Mouse (Mus musculus) liver, adult 2 months (tissue): ENCODE data around the gene Runx1. TPM values are rescaled to one million over a fixed set of nuclear protein-coding genes. Genes with fewer than 3 reads are reported as not detected.

ENCODE experiments used
- DNase-seq: peaks from one replicate; pipeline ENCODE4 v3.0.0-alpha.2; 2011; ENCODE audit warnings: low read depth, low spot score; ENCODE audit errors: extremely low read depth
- H3K27ac ChIP-seq: fragments of 200-500 bp; replicated peaks from 2 replicates; pipeline ENCODE4 v1.5.1; 2012; ENCODE audit warnings: low read depth, mild to moderate bottlenecking, control low read depth, inconsistent platforms, low read length; ENCODE audit not compliant: insufficient read depth
- H3K27me3 ChIP-seq: fragments of 200-500 bp; 2 replicates; pipeline ENCODE4 v1.6.1; 2012; ENCODE audit warnings: mild to moderate bottlenecking, moderate library complexity, low read length, inconsistent platforms; ENCODE audit not compliant: control insufficient read depth, insufficient read depth
- H3K36me3 ChIP-seq: fragments of 200-500 bp; 2 replicates; pipeline ENCODE4 v1.6.1; 2012; ENCODE audit warnings: low read length, inconsistent platforms; ENCODE audit not compliant: control insufficient read depth, insufficient read depth
- H3K4me1 ChIP-seq: fragments of 200-500 bp; 2 replicates; pipeline ENCODE4 v1.6.1; 2011; ENCODE audit warnings: low read length; ENCODE audit not compliant: control insufficient read depth, insufficient read depth
- H3K4me3 ChIP-seq: fragments of 200-500 bp; 2 replicates; pipeline ENCODE4 v1.5.1; 2011; ENCODE audit warnings: low read depth, mild to moderate bottlenecking, control low read depth, low read length, moderate library complexity; ENCODE audit not compliant: insufficient read depth
- H3K79me2 ChIP-seq: fragments of 200-500 bp; 2 replicates; pipeline ENCODE4 v1.6.1; 2012; ENCODE audit warnings: inconsistent platforms, mild to moderate bottlenecking, low read length, moderate library complexity; ENCODE audit not compliant: control insufficient read depth, insufficient read depth
- H3K9ac ChIP-seq: fragments of 200-500 bp; 2 replicates; pipeline ENCODE4 v1.6.1; 2012; ENCODE audit warnings: low read depth, mild to moderate bottlenecking, control low read depth, inconsistent platforms, low read length
- CTCF ChIP-seq: fragments of 200-500 bp; IDR thresholded peaks from 2 replicates; pipeline ENCODE4 v1.5.1; 2011; ENCODE audit warnings: low read depth, low read length, control low read depth
- POLR2A ChIP-seq: fragments of 200-500 bp; IDR thresholded peaks from 2 replicates; pipeline ENCODE4 v1.6.1; 2011; ENCODE audit warnings: low read length, control low read depth; ENCODE audit not compliant: insufficient read depth; ENCODE audit errors: extremely low read depth
- WGBS: fragments of 180-500 bp; shearing (Covaris S2); methylation state at CpG from one replicate; pipeline ENCODE4 v1.1.7; 2018; 5-methylcytosine and 5-hydroxymethylcytosine counted together
- polyA plus RNA-seq: library from polyadenylated mRNA; depleted of rRNA; stranded (reverse); fragments of >200 nt; gene quantifications from 2 replicates; pipeline ENCODE4 v1.2.3, GENCODE M21; 2012
- total RNA-seq: library from RNA; depleted of rRNA; stranded (reverse); fragments of >200 nt; gene quantifications from 2 replicates; pipeline ENCODE4 v1.2.3, GENCODE M21; 2014

Gene Runx1
- total and polyA plus RNA-seq, 2 experiments = 0.55 to 0.74 TPM

DNA sequence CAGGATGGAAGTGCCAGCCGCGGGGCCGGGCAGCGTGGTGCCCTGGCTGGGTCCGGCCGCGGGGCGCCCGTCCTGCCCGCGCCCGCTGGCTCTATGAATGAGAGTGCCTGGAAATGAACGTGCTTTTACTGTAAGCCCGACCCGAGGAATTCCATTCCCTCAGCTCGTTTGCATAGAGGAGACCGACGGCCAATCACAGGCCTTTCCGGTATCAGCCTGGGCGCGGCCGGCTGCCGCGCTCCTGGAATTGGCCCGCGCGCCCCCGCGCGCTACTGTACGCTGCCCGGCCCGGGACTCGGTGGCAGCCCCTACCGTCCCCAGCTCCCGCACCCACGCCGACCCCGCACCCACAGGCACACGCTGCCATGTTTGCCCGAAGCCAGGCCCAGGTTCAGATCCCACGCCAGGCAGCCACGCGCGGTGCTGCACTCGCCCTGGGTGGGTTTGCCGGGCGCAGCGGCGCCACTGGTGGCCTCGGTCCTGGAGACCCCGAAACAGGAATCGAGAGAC lies 128.7 kb downstream of the Runx1 start:
- Histone ChIP-seq H3K27ac (no peak overlapping the region), H3K27me3 (peaks cover 5% of the 10 kb centered on the region), H3K36me3 (no peaks in the 10 kb centered on the region), H3K4me1 (peaks cover 6% of the 10 kb centered on the region; the same call in 1 of the 2 replicates), H3K9ac (peak overlapping the region; percentile 68), H3K4me3 (peak overlapping the region; percentile 62), H3K79me2 (no peaks in the 10 kb centered on the region)
- WGBS = under 1% methylated on average over 53 of the region's 53 CpGs
- peak; percentile 73 for DNase-seq
- no peak for TF ChIP-seq POLR2A
- no peak for TF ChIP-seq CTCF

DNA sequence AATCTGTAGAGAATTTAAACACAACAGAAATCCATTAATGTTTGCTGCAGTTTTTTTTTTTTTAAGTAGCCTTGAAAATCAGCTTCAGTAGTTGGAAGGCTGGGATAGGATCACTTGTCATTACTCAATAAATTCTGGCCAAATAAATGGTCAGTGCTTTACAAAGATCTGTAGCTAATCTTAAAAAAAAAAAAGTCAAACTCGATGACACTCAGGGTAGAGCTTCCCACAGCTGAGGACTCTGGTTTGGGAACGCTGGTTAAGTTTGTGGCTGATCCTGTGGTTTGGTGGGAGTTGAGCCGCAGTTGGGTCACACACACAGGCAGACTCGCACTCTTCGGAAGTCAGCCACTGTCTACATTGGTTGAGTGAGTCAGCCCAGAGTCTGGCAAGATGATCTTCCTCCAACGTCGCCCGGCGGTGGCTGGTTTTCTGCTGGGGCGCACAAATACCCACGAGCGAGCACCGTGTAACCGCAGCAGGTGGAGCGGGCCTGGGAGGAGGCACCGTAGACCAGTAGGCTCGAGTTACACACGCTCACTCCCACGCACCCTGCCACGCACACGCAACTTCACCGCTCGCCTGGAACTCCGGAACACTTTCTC lies 129.4 kb downstream of the Runx1 start:
- H3K36me3 ChIP-seq = no peaks in the 10 kb centered on the region
- 3% methylated on average over 24 of the region's 24 CpGs for WGBS
- peak overlapping the region; percentile 46 for H3K4me3 ChIP-seq
- TF ChIP-seq POLR2A = no peak
- no peak for TF ChIP-seq CTCF
- H3K4me1 ChIP-seq = peaks cover 6% of the 10 kb centered on the region; the same call in 1 of the 2 replicates
- DNase-seq = no peak
- no peaks in the 10 kb centered on the region for H3K79me2 ChIP-seq
- H3K27ac ChIP-seq = no peak overlapping the region
- 0 out of 2 replicates have a peak overlapping the region, but pooled peaks have one; percentile 19 for H3K9ac ChIP-seq
- H3K27me3 ChIP-seq = peaks cover 5% of the 10 kb centered on the region

DNA sequence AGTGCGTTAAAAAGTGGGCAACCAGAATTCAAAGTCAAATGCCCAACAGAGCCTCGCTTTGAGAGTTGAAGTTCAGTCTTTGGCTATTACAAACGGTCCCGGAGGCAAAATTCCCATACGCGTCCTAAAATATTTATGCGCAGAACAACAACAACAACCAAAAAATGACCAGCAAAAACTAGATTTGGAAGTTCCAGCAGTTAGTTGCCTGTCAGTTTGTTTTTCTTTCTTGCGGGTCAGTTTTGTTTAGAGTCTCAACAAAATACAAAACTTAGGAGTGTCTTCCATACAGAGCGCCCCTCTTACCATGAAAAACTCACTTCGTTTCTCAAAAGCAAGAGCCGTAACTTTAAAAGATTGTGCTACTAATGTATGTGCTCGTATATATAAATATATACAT lies 130.0 kb downstream of the Runx1 start:
- no peaks in the 10 kb centered on the region for H3K79me2 ChIP-seq
- H3K27me3 ChIP-seq = peaks cover 5% of the 10 kb centered on the region
- no peak overlapping the region for H3K9ac ChIP-seq
- peaks cover 6% of the 10 kb centered on the region; the same call in 1 of the 2 replicates for H3K4me1 ChIP-seq
- H3K36me3 ChIP-seq = no peaks in the 10 kb centered on the region
- 17% methylated on average over 12 of the region's 12 CpGs for WGBS
- no peak overlapping the region for H3K4me3 ChIP-seq
- no peak for TF ChIP-seq CTCF
- no peak for TF ChIP-seq POLR2A
- H3K27ac ChIP-seq = no peak overlapping the region
- DNase-seq = no peak

DNA sequence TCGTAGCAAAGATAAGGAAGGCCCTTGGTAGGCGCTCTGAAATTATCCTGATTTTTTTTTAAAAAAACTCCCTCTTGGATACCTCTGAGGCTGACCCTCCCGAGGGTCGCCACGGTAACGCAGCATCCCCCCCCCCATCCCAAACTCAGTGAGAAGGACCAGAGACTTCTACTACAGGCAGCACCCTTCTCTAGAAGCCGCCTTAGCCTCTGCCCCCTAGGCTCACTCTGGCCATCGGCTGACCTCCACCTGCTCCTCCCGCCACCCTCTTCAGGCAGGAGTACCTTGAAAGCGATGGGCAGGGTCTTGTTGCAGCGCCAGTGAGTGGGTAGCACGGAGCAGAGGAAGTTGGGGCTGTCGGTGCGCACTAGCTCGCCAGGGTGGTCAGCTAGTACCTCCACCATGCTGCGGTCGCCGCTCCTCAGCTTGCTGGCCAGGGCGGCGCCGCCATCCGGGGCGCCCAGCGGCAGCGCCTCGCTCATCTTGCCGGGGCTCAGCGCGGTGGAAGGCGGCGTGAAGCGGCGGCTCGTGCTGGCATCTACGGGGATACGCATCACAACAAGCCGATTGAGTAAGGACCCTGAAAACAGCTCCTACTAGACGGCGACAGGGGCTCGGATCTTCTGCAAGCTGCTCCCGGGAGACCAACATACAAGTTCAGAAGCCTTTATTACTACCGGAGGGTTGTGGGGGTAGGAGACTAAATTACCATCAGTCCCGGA lies 130.6 kb downstream of the Runx1 start:
- Histone ChIP-seq H3K27ac (no peak overlapping the region), H3K4me3 (peak overlapping the region; percentile 32; the same call in 1 of the 2 replicates), H3K36me3 (no peaks in the 10 kb centered on the region), H3K9ac (no peak overlapping the region), H3K4me1 (peaks cover 6% of the 10 kb centered on the region; the same call in 1 of the 2 replicates), H3K27me3 (peaks cover 5% of the 10 kb centered on the region), H3K79me2 (no peaks in the 10 kb centered on the region)
- 5% methylated on average over 43 of the region's 43 CpGs for WGBS
- no peak for TF ChIP-seq CTCF
- no peak for TF ChIP-seq POLR2A
- DNase-seq = no peak

DNA sequence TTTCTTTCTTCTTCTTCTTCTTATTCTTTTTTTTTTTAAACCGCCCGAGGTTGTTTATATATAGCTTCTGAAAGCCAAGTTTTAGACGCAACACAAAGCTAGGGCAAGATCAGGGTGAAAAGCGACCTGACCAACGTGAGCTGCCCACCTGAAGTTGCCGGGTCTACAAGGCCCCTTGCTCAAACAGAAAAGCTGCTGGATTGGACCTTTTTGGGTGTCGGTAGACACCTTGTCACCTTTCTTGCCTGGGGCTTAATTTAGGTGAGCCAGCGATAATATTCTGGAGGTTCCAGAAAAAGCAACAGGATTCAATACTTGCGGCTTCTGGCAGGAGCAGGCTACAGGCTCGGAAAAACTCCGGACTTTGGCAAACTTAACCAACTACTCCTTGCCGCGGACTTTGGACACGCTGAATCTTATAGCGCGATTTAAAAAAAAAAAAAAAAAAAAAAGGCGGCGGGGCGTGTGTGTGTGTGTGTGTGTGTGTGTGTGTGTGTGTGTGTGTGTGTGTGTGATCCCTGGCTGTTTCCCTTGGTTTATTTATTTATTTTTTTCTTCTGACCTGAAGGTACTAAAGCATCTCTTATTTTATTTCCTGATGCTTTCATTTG lies 131.3 kb downstream of the Runx1 start:
- DNase-seq = no peak
- Histone ChIP-seq H3K9ac (no peak overlapping the region), H3K27ac (no peak overlapping the region), H3K4me3 (no peak overlapping the region), H3K4me1 (peaks cover 6% of the 10 kb centered on the region; the same call in 1 of the 2 replicates), H3K36me3 (no peaks in the 10 kb centered on the region), H3K27me3 (peaks cover 5% of the 10 kb centered on the region), H3K79me2 (no peaks in the 10 kb centered on the region)
- 7% methylated on average over 17 of the region's 19 CpGs for WGBS
- no peak for TF ChIP-seq CTCF
- no peak for TF ChIP-seq POLR2A
